Mouse (Mus musculus) thymus, adult 2 months (tissue): ENCODE measurements around the gene Tada1. TPM values are rescaled to one million over a fixed set of nuclear protein-coding genes. Genes with fewer than 3 reads are reported as not detected.

ENCODE experiments used
- DNase-seq: peaks from one replicate; pipeline ENCODE4 v3.0.0; 2021
- H3K27ac ChIP-seq: fragments of 200-500 bp; 2 replicates; pipeline ENCODE4 v1.5.1; 2012; ENCODE audit warnings: low read length, control low read depth; ENCODE audit not compliant: control insufficient read depth, insufficient read depth
- H3K27me3 ChIP-seq: fragments of 200-500 bp; 2 replicates; pipeline ENCODE4 v1.6.1; 2012; ENCODE audit warnings: mild to moderate bottlenecking, low read length, moderate library complexity, mixed read lengths; ENCODE audit not compliant: control insufficient read depth, insufficient read depth
- H3K36me3 ChIP-seq: fragments of 200-500 bp; 2 replicates; pipeline ENCODE4 v1.6.1; 2012; ENCODE audit warnings: mild to moderate bottlenecking, low read length, moderate library complexity; ENCODE audit not compliant: control insufficient read depth, insufficient read depth
- H3K4me1 ChIP-seq: fragments of 200-500 bp; replicated peaks from 2 replicates; pipeline ENCODE4 v1.6.1; 2012; ENCODE audit warnings: low read length; ENCODE audit not compliant: control insufficient read depth, insufficient read depth
- H3K4me3 ChIP-seq: fragments of 200-500 bp; 2 replicates; pipeline ENCODE4 v1.5.1; 2012; ENCODE audit warnings: mild to moderate bottlenecking, low read length, control low read depth, moderate library complexity; ENCODE audit not compliant: control insufficient read depth, insufficient read depth
- CTCF ChIP-seq: fragments of 200-500 bp; IDR thresholded peaks from 2 replicates; pipeline ENCODE4 v1.5.1; 2012; ENCODE audit warnings: mild to moderate bottlenecking, control low read depth, low read length, moderate library complexity, borderline replicate concordance; ENCODE audit not compliant: control insufficient read depth, poor library complexity, insufficient read depth; ENCODE audit errors: extremely low read depth
- POLR2A ChIP-seq: fragments of 200-500 bp; IDR thresholded peaks from 2 replicates; pipeline ENCODE4 v1.6.1; 2012; ENCODE audit warnings: mild to moderate bottlenecking, low read length, control low read depth, moderate library complexity; ENCODE audit not compliant: control insufficient read depth, poor library complexity, insufficient read depth; ENCODE audit errors: extremely low read depth
- WGBS: fragments of 180-500 bp; shearing (Covaris S2); methylation state at CpG from one replicate; pipeline ENCODE4 v1.1.7; 2018; 5-methylcytosine and 5-hydroxymethylcytosine counted together
- polyA plus RNA-seq: library from polyadenylated mRNA; depleted of rRNA; stranded (reverse); fragments of >200 nt; gene quantifications from 2 replicates; pipeline ENCODE4 v1.2.3, GENCODE M21; 2012

Tada1 gene
- polyA plus RNA-seq, 1 experiment, result 35.4 TPM

- H3K27ac ChIP-seq, result no peak overlapping the region
- H3K4me1 ChIP-seq, result peaks cover 7% of the 10 kb centered on the region
- H3K4me3 ChIP-seq, result no peak overlapping the region
- 57% methylated on average over 10 of the region's 10 CpGs for WGBS
- DNase-seq, result no peak
- H3K27me3 ChIP-seq, result no peaks in the 10 kb centered on the region
- no peak for TF ChIP-seq CTCF
- no peak for TF ChIP-seq POLR2A
- H3K36me3 ChIP-seq, result peaks cover 23% of the 10 kb centered on the region
Measured at GRCm38 (mm10) chr1:166381336-166381735, 2.4 kb downstream of the Tada1 start.

DNA sequence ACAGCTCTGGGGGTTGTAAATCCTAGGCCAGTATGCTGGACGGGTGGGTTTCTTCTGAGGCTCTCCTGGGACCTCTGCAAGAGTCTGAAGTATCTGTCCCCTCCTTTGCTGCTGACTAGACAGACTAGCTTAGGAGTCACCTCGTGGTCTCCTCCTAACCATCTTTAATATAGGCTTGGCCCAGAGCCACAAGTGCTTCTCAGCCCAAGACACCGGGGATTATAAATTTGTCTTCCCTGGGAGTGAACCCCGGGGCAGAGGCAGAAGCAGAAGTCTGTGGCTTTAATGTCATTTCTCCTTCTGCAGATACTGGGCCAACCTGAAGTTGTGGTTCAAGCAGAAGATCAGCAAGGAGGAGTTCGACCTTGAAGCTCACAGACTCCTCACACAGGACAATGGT, 2.9 kb downstream of the Tada1 start:
- TF ChIP-seq POLR2A, result no peak
- no peak for TF ChIP-seq CTCF
- WGBS, result 25% methylated on average over 5 of the region's 5 CpGs
- Histone ChIP-seq H3K27me3 (no peaks in the 10 kb centered on the region), H3K36me3 (peaks cover 27% of the 10 kb centered on the region), H3K27ac (no peak overlapping the region), H3K4me1 (peaks cover 7% of the 10 kb centered on the region), H3K4me3 (no peak overlapping the region)
- no peak for DNase-seq

DNA sequence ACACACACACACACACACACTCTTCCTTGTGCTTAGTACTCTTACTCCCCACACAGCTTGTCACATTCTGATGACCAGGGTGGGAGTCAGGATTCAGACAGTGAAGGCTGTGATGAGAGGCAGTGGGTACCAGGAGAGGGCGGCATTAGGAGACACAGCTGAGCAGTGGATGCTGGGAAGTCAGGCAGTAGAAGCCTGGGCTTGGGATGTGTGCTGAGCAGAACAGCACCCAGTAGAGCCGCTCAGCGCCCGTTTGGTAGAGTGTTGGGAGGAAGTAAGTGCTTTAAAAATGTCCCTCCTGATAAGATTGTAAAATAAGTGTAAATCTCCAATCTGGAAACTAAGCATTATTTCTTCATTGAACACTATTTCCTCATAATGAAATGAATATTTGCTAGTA, 3.7 kb downstream of the Tada1 start:
- Histone ChIP-seq H3K4me1 (peaks cover 7% of the 10 kb centered on the region), H3K4me3 (no peak overlapping the region), H3K36me3 (peaks cover 35% of the 10 kb centered on the region), H3K27me3 (no peaks in the 10 kb centered on the region), H3K27ac (no peak overlapping the region)
- TF ChIP-seq CTCF, result no peak
- no peak for TF ChIP-seq POLR2A
- DNase-seq, result no peak
- 91% methylated on average over 4 of the region's 4 CpGs for WGBS

- Histone ChIP-seq H3K36me3 (peaks cover 51% of the 10 kb centered on the region), H3K27ac (no peak overlapping the region), H3K4me1 (peaks cover 7% of the 10 kb centered on the region), H3K4me3 (no peak overlapping the region), H3K27me3 (no peaks in the 10 kb centered on the region)
- DNase-seq, result no peak
- WGBS, result 98% methylated on average over 10 of the region's 10 CpGs
- TF ChIP-seq POLR2A, result no peak
- no peak for TF ChIP-seq CTCF
Measured at GRCm38 (mm10) chr1:166384614-166385013, 5.7 kb downstream of the Tada1 start.

DNA sequence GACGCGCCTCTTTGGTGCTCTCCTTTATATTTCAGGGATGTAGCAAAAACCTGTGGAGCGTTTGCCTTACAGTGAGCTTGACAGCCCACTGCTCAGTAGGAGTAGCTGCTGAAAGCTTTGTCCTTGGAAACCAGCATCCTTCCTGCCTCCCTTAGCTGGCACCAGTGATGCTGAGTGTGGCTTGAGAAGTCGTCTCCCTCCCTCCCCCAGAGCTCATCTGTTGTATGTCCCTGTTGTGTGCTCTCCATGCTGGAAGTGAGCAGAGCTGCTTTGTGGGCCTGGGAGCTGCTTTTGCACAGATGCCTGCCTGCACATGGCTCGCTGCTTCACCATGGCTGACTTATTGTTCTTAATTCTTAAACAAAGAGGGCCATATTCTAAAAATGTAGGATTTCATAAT, 6.5 kb downstream of the Tada1 start:
- no peak for DNase-seq
- Histone ChIP-seq H3K27ac (no peak overlapping the region), H3K4me3 (no peak overlapping the region), H3K36me3 (peaks cover 59% of the 10 kb centered on the region), H3K4me1 (peaks cover 7% of the 10 kb centered on the region), H3K27me3 (no peaks in the 10 kb centered on the region)
- 97% methylated on average over 5 of the region's 5 CpGs for WGBS
- TF ChIP-seq CTCF (no peak), POLR2A (no peak)

GRCm38 (mm10) chr1:166388511-166388910, 9.6 kb downstream of the Tada1 start:
- no peaks in the 10 kb centered on the region for H3K27me3 ChIP-seq
- peaks cover 82% of the 10 kb centered on the region for H3K36me3 ChIP-seq
- 95% methylated on average over 11 of the region's 11 CpGs for WGBS

More at GRCm38 (mm10) chr1:166388511-166388910, 9.6 kb downstream of the Tada1 start:
- TF ChIP-seq POLR2A, result no peak
- no peak for TF ChIP-seq CTCF
- Histone ChIP-seq H3K4me1 (no peaks in the 10 kb centered on the region), H3K4me3 (no peak overlapping the region), H3K27ac (no peak overlapping the region)
- no peak for DNase-seq
